In genomic region chr2:141617721-141618120, GRCm38 (mm10) we compare ENCODE assay signal across 25 mouse cellular contexts.
DNase-seq lines count a peak whose midpoint lies in the region; ATAC-seq lines count a peak whose summit lies in the region.
"Had no signal": no experiment of that assay in that cellular context is flagged by ENCODE, and none has a peak within 500 bp of the region (broad histone marks: within the 10 kb centered on the region; RNA-seq: fewer than 3 reads in every experiment).

No protein-coding gene starts in this region.

- no peak overlapping the region for H3K4me2 ChIP-seq in forebrain, embryonic 16.5 days (ENCODE audit: low read length)
- H3K4me2 ChIP-seq: embryonic facial prominence, embryonic 13.5 days; heart, embryonic 11.5 days; kidney, embryonic 15.5 days; limb, embryonic 15.5 days; lung, embryonic 14.5 days; neural tube, embryonic 13.5 days had no signal

- no peaks in the 10 kb centered on the region for H3K4me1 ChIP-seq in forebrain, embryonic 16.5 days (replicated peaks; ENCODE audit: control insufficient read depth, insufficient read depth, low read length)
- H3K4me1 ChIP-seq: embryonic facial prominence, embryonic 13.5 days; hindbrain, embryonic 10.5 days; kidney, embryonic 15.5 days; limb, embryonic 15.5 days; neural tube, embryonic 13.5 days had no signal

- H3K27ac ChIP-seq in forebrain, embryonic 16.5 days (ENCODE audit: low read length) = no peak overlapping the region
- H3K27ac ChIP-seq: embryonic facial prominence, embryonic 13.5 days; hindbrain, embryonic 10.5 days; kidney, embryonic 15.5 days; left cerebral cortex, adult 2 months; limb, embryonic 15.5 days; liver, embryonic 14.5 days; neural tube, embryonic 13.5 days had no signal

- WGBS in forebrain, embryonic 16.5 days = 56% methylated on average over 2 of the region's 2 CpGs

- H3K9ac ChIP-seq in forebrain, embryonic 16.5 days (replicated peaks; ENCODE audit: low read depth, low read length) = no peak overlapping the region
- H3K9ac ChIP-seq: embryonic facial prominence, embryonic 13.5 days; kidney, embryonic 15.5 days; limb, embryonic 15.5 days; liver, embryonic 14.5 days; lung, embryonic 14.5 days; neural tube, embryonic 13.5 days had no signal

- H3K4me3 ChIP-seq in forebrain, embryonic 16.5 days (replicated peaks; ENCODE audit: low read length) = no peak overlapping the region
- H3K4me3 ChIP-seq: embryonic facial prominence, embryonic 13.5 days; hindbrain, embryonic 10.5 days; kidney, embryonic 15.5 days; left cerebral cortex, adult 2 months; limb, embryonic 15.5 days; myocyte; neural tube, embryonic 13.5 days had no signal

- ATAC-seq in forebrain, embryonic 16.5 days = peak; percentile 73
- no peak for ATAC-seq in monocyte, adult 5-6 weeks (replicated peaks; ENCODE audit: insufficient number of reproducible peaks, low FRiP score, low TSS enrichment, poor library complexity, severe bottlenecking)
- ATAC-seq: CD4-positive, CD25-positive, alpha-beta regulatory T cell, adult 4 months had no signal

- no peaks in the 10 kb centered on the region for H3K36me3 ChIP-seq in forebrain, embryonic 16.5 days (ENCODE audit: control insufficient read depth, insufficient read depth)
- H3K36me3 ChIP-seq: embryonic facial prominence, embryonic 13.5 days; hindbrain, embryonic 10.5 days; kidney, embryonic 15.5 days; limb, embryonic 15.5 days; neural tube, embryonic 13.5 days had no signal

- no peaks in the 10 kb centered on the region for H3K9me3 ChIP-seq in forebrain, embryonic 16.5 days (ENCODE audit: control insufficient read depth, low read length)
- H3K9me3 ChIP-seq: embryonic facial prominence, embryonic 13.5 days; hindbrain, embryonic 10.5 days; kidney, embryonic 15.5 days; limb, embryonic 15.5 days; neural tube, embryonic 13.5 days had no signal

- no peaks in the 10 kb centered on the region for H3K27me3 ChIP-seq in forebrain, embryonic 16.5 days (replicated peaks; ENCODE audit: control insufficient read depth, insufficient read depth, low read length)
- H3K27me3 ChIP-seq: embryonic facial prominence, embryonic 13.5 days; kidney, embryonic 15.5 days; limb, embryonic 15.5 days; neural tube, embryonic 13.5 days had no signal

- peak; percentile 15 for DNase-seq in cerebellum, adult 9-11 months
- DNase-seq in cerebellum, postnatal 4 days (ENCODE audit: low spot score in 2 of 2) = no peak
- DNase-seq in layer of hippocampus, adult 11-12 months (ENCODE audit: low spot score) = peak; percentile 21
- no peak for DNase-seq in layer of hippocampus, postnatal 10 days (ENCODE audit: low spot score in 2 of 2)
- peak; percentile 3 to 17 for DNase-seq in layer of hippocampus, postnatal 36 days
- no peak for DNase-seq in frontal cortex, postnatal 14 days (ENCODE audit: low spot score in 2 of 2)
- DNase-seq: adrenal gland, postnatal 14 days; gastrocnemius, postnatal 10 days; heart, adult 11 months; kidney, adult 11 months; kidney, postnatal 36 days; lung, embryonic 14.5 days; thymus, postnatal 25 days had no signal

Comparison
In these comparisons a context has a peak if more than half of its experiments do, and no peak if none do; other contexts are left out.
1. DNase-seq: peak in cerebellum, adult 9-11 months (single experiment), layer of hippocampus, adult 11-12 months (single experiment) and layer of hippocampus, postnatal 36 days (2 of 2); none in cerebellum, postnatal 4 days (0 of 2), layer of hippocampus, postnatal 10 days (0 of 2) and frontal cortex, postnatal 14 days (0 of 2).